Mouse (Mus musculus) forebrain, embryonic 16.5 days (tissue): Measurements from ENCODE around the gene Mrgpra9. TPM values are rescaled to one million over a fixed set of nuclear protein-coding genes. Genes with fewer than 3 reads are reported as not detected.
"Not testable (repeated sequence)": the region's sequence is repeated elsewhere in the genome, so short reads cannot be mapped to it uniquely, and the experiment has no call there.

ENCODE experiments used
- ATAC-seq: fragments of 200-750 bp; cut with Nextera tagmentation; 2 replicates; pipeline ENCODE4 v1.8.0; 2017; ENCODE audit warnings: mild to moderate bottlenecking, moderate library complexity
- H3K27ac ChIP-seq: fragments of 300-500 bp; sonication (generic); 2 replicates; pipeline ENCODE4 v1.5.1; 2014; ENCODE audit warnings: low read length, control low read depth
- H3K27me3 ChIP-seq: fragments of 300-500 bp; sonication (generic); replicated peaks from 2 replicates; pipeline ENCODE4 v1.6.1; 2014; ENCODE audit warnings: low read length; ENCODE audit not compliant: control insufficient read depth, insufficient read depth
- H3K36me3 ChIP-seq: fragments of 300-500 bp; sonication (generic); 2 replicates; pipeline ENCODE4 v1.6.1; 2014; ENCODE audit not compliant: control insufficient read depth, insufficient read depth
- H3K4me1 ChIP-seq: fragments of 300-500 bp; sonication (generic); replicated peaks from 2 replicates; pipeline ENCODE4 v1.6.1; 2014; ENCODE audit warnings: low read length; ENCODE audit not compliant: control insufficient read depth, insufficient read depth
- H3K4me2 ChIP-seq: fragments of 300-500 bp; sonication (generic); 2 replicates; pipeline ENCODE4 v1.6.1; 2014; ENCODE audit warnings: mild to moderate bottlenecking, low read length, control low read depth
- H3K4me3 ChIP-seq: fragments of 300-500 bp; sonication (generic); replicated peaks from 2 replicates; pipeline ENCODE4 v1.5.1; 2014; ENCODE audit warnings: mild to moderate bottlenecking, low read length, control low read depth
- H3K9ac ChIP-seq: fragments of 300-500 bp; sonication (generic); replicated peaks from 2 replicates; pipeline ENCODE4 v1.6.1; 2014; ENCODE audit warnings: low read depth, low read length, control low read depth
- H3K9me3 ChIP-seq: fragments of 300-500 bp; sonication (generic); 2 replicates; pipeline ENCODE4 v1.6.1; 2016; ENCODE audit warnings: low read length; ENCODE audit not compliant: control insufficient read depth
- WGBS: fragments of 180-500 bp; shearing (Covaris S2); extraction: QIAGEN DNeasy Blood & Tissue Kit; methylation state at CpG from one replicate; pipeline ENCODE4 v1.1.7; 2014; 5-methylcytosine and 5-hydroxymethylcytosine counted together
- polyA plus RNA-seq: library from polyadenylated mRNA; unstranded; fragments of >200 nt; fragmentation: Nextera tagmentation; extraction: Ambion mirVana; gene quantifications from 2 replicates; pipeline ENCODE4 v1.2.1, GENCODE M21; 2015

Gene Mrgpra9
- not detected in 2 replicates for polyA plus RNA-seq

- Histone ChIP-seq H3K27ac (no peak within 1 kb of the TSS), H3K4me2 (no peak within 1 kb of the TSS), H3K27me3 (no peaks in the 10 kb centered on the region), H3K4me1 (no peaks in the 10 kb centered on the region), H3K36me3 (no peaks in the 10 kb centered on the region), H3K9me3 (no peaks in the 10 kb centered on the region), H3K9ac (no peak within 1 kb of the TSS), H3K4me3 (no peak within 1 kb of the TSS)
- WGBS = 76% methylated on average over 1 of the region's 1 CpGs
- no peak for ATAC-seq
These were observed at the start of gene Mrgpra9 for GRCm38 (mm10) chr7:47252770-47253169. Mrgpra9 (minus strand) TSS chr7:47252848.

- not testable (repeated sequence) for H3K27me3 ChIP-seq, ATAC-seq, H3K36me3 ChIP-seq, H3K4me1 ChIP-seq, H3K27ac ChIP-seq, H3K9me3 ChIP-seq, H3K4me2 ChIP-seq, H3K9ac ChIP-seq, H3K4me3 ChIP-seq
These were observed 47.0 kb upstream of the Mrgpra9 start for GRCm38 (mm10) chr7:47299612-47300011.

- H3K27ac ChIP-seq, H3K9ac ChIP-seq, H3K4me1 ChIP-seq, H3K36me3 ChIP-seq, H3K9me3 ChIP-seq, H3K27me3 ChIP-seq, H3K4me3 ChIP-seq, ATAC-seq, H3K4me2 ChIP-seq: not testable (repeated sequence)
- 90% methylated on average over 5 of the region's 5 CpGs for WGBS
These were observed 18.9 kb upstream of the Mrgpra9 start for GRCm38 (mm10) chr7:47271547-47271946.

- no peaks in the 10 kb centered on the region; the same call in 1 of the 2 replicates for H3K9me3 ChIP-seq
- WGBS = 51% methylated on average over 3 of the region's 3 CpGs
- no peak overlapping the region for H3K9ac ChIP-seq
- H3K4me1 ChIP-seq = no peaks in the 10 kb centered on the region
- H3K36me3 ChIP-seq = no peaks in the 10 kb centered on the region
- H3K27ac ChIP-seq = no peak overlapping the region
- ATAC-seq = no peak
- no peak overlapping the region for H3K4me3 ChIP-seq
- H3K4me2 ChIP-seq = no peak overlapping the region
- no peaks in the 10 kb centered on the region for H3K27me3 ChIP-seq
These were observed 8.0 kb downstream of the Mrgpra9 start for GRCm38 (mm10) chr7:47244658-47245057.

GRCm38 (mm10) chr7:47204830-47205229, 47.8 kb downstream of the Mrgpra9 start, which contains the start of gene Mrgpra6:
Mrgpra6 (minus strand) TSS chr7:47204920.
- no peaks in the 10 kb centered on the region for H3K4me1 ChIP-seq
- no peak within 1 kb of the TSS for H3K4me3 ChIP-seq
- H3K9ac ChIP-seq = no peak within 1 kb of the TSS
- H3K9me3 ChIP-seq = no peaks in the 10 kb centered on the region
- 72% methylated on average over 4 of the region's 4 CpGs for WGBS
- no peaks in the 10 kb centered on the region for H3K36me3 ChIP-seq
- no peaks in the 10 kb centered on the region for H3K27me3 ChIP-seq
- no peak within 1 kb of the TSS for H3K27ac ChIP-seq
- no peak for ATAC-seq
- H3K4me2 ChIP-seq = no peak within 1 kb of the TSS

- WGBS = 46% methylated on average over 1 of the region's 1 CpGs
- Histone ChIP-seq H3K9me3 (no peaks in the 10 kb centered on the region), H3K4me2 (no peak overlapping the region), H3K4me1 (no peaks in the 10 kb centered on the region), H3K27me3 (no peaks in the 10 kb centered on the region), H3K9ac (no peak overlapping the region), H3K36me3 (no peaks in the 10 kb centered on the region), H3K27ac (no peak overlapping the region), H3K4me3 (no peak overlapping the region)
- no peak for ATAC-seq
These were observed 57.4 kb downstream of the Mrgpra9 start for GRCm38 (mm10) chr7:47195271-47195670.

Other genes with a start within 250 kb of the Mrgpra9 start
- 11.2 and 14.3 TPM in 2 replicates for gene Spty2d1, start 244.4 kb downstream of the Mrgpra9 start, polyA plus RNA-seq
- gene Tmem86a, start 202.2 kb downstream of the Mrgpra9 start, polyA plus RNA-seq = 27.7 and 27.9 TPM in 2 replicates
- gene Ptpn5, start 119.2 kb downstream of the Mrgpra9 start, polyA plus RNA-seq = 68.5 and 103 TPM in 2 replicates
- not detected in 2 replicates for gene Mrgpra6, start 47.9 kb downstream of the Mrgpra9 start, polyA plus RNA-seq
- gene Mrgpra1, start 101.4 kb upstream of the Mrgpra9 start, polyA plus RNA-seq = not detected in 2 replicates
- gene Mrgpra2a, start 199.3 kb upstream of the Mrgpra9 start, polyA plus RNA-seq = not detected in 2 replicates